Mouse (Mus musculus): Measurements from ENCODE around the gene Cmya5.
A peak's percentile ranks its signal among the peaks of the same experiment; 100 is the strongest.

Cmya5 gene

GRCm38 (mm10) chr13:93062860-93063636, 81.5 kb downstream of the Cmya5 start:
- peak; percentile 40 for DNase-seq (ENCODE audit: low spot score)

GRCm38 (mm10) chr13:93061311-93061710, 83.2 kb downstream of the Cmya5 start:
- no peak for DNase-seq (ENCODE audit: low spot score)

- no peak for DNase-seq (ENCODE audit: low spot score)
Observed at GRCm38 (mm10) chr13:93060437-93060836, 84.1 kb downstream of the Cmya5 start.

GRCm38 (mm10) chr13:93058551-93059011, 85.9 kb downstream of the Cmya5 start:
- DNase-seq (ENCODE audit: low spot score), result no peak

GRCm38 (mm10) chr13:93057492-93058260, 86.8 kb downstream of the Cmya5 start:
- no peak for DNase-seq (ENCODE audit: low spot score)

- no peak for DNase-seq (ENCODE audit: low spot score)
Observed at GRCm38 (mm10) chr13:93056091-93056490, 88.4 kb downstream of the Cmya5 start.

- no peak for DNase-seq (ENCODE audit: low spot score)
Observed at GRCm38 (mm10) chr13:93051483-93051882, 93.0 kb downstream of the Cmya5 start.

- DNase-seq (ENCODE audit: low spot score), result no peak
Observed at GRCm38 (mm10) chr13:93041021-93041420, 103.5 kb downstream of the Cmya5 start.

GRCm38 (mm10) chr13:93036218-93036617, 108.3 kb downstream of the Cmya5 start:
- no peak for DNase-seq (ENCODE audit: low spot score)

- no peak for DNase-seq (ENCODE audit: low spot score)
Observed at GRCm38 (mm10) chr13:93029337-93029736, 115.2 kb downstream of the Cmya5 start.

- DNase-seq (ENCODE audit: low spot score), result no peak
Observed at GRCm38 (mm10) chr13:93024837-93025236, 119.7 kb downstream of the Cmya5 start.

GRCm38 (mm10) chr13:93022158-93022557, 122.4 kb downstream of the Cmya5 start:
- no peak for DNase-seq (ENCODE audit: low spot score)

- DNase-seq (ENCODE audit: low spot score), result no peak
Observed at GRCm38 (mm10) chr13:93012952-93013351, 131.6 kb downstream of the Cmya5 start.

GRCm38 (mm10) chr13:93011315-93011714, 133.2 kb downstream of the Cmya5 start:
- no peak for DNase-seq (ENCODE audit: low spot score)

GRCm38 (mm10) chr13:93010524-93010923, 134.0 kb downstream of the Cmya5 start:
- no peak for DNase-seq (ENCODE audit: low spot score)

GRCm38 (mm10) chr13:93007078-93007477, 137.4 kb downstream of the Cmya5 start:
- no peak for DNase-seq (ENCODE audit: low spot score)

GRCm38 (mm10) chr13:93006347-93006746, 138.2 kb downstream of the Cmya5 start:
- peak; percentile 16 for DNase-seq (ENCODE audit: low spot score)

GRCm38 (mm10) chr13:93004003-93004402, 140.5 kb downstream of the Cmya5 start:
- no peak for DNase-seq (ENCODE audit: low spot score)

GRCm38 (mm10) chr13:93002456-93002855, 142.1 kb downstream of the Cmya5 start:
- DNase-seq (ENCODE audit: low spot score), result no peak

GRCm38 (mm10) chr13:93000640-93001351, 143.7 kb downstream of the Cmya5 start:
- DNase-seq (ENCODE audit: low spot score), result no peak

GRCm38 (mm10) chr13:92999860-93000259, 144.7 kb downstream of the Cmya5 start:
- no peak for DNase-seq (ENCODE audit: low spot score)

GRCm38 (mm10) chr13:92994743-92995142, 149.8 kb downstream of the Cmya5 start:
- no peak for DNase-seq (ENCODE audit: low spot score)

GRCm38 (mm10) chr13:92992823-92993222, 151.7 kb downstream of the Cmya5 start:
- no peak for DNase-seq (ENCODE audit: low spot score)

Data from MN1 (cell line).